Mouse (Mus musculus) limb, embryonic 15.5 days (tissue): Measurements from ENCODE around the gene Cela2a. TPM values are rescaled to one million over a fixed set of nuclear protein-coding genes. Genes with fewer than 3 reads are reported as not detected.

Experiments used
- ATAC-seq: fragments of 200-750 bp; cut with Nextera tagmentation; 2 replicates; pipeline ENCODE4 v1.8.0; 2017; ENCODE audit warnings: low read depth, moderate TSS enrichment; ENCODE audit not compliant: insufficient number of reproducible peaks, low FRiP score, low TSS enrichment
- H3K27ac ChIP-seq: fragments of 300-500 bp; sonication (generic); 2 replicates; pipeline ENCODE4 v1.5.1; 2015; ENCODE audit warnings: moderate library complexity, mild to moderate bottlenecking, inconsistent platforms
- H3K27me3 ChIP-seq: fragments of 300-500 bp; sonication (generic); 2 replicates; pipeline ENCODE4 v1.6.1; 2015; ENCODE audit warnings: inconsistent platforms
- H3K36me3 ChIP-seq: fragments of 300-500 bp; sonication (generic); 2 replicates; pipeline ENCODE4 v1.6.1; 2015; ENCODE audit warnings: inconsistent platforms
- H3K4me1 ChIP-seq: fragments of 300-500 bp; sonication (generic); 2 replicates; pipeline ENCODE4 v1.6.1; 2015; ENCODE audit warnings: inconsistent platforms
- H3K4me2 ChIP-seq: fragments of 300-500 bp; sonication (generic); 2 replicates; pipeline ENCODE4 v1.6.1; 2015; ENCODE audit warnings: mild to moderate bottlenecking, inconsistent platforms
- H3K4me3 ChIP-seq: fragments of 300-500 bp; sonication (generic); 2 replicates; pipeline ENCODE4 v1.5.1; 2015; ENCODE audit warnings: mild to moderate bottlenecking, inconsistent platforms
- H3K9ac ChIP-seq: fragments of 300-500 bp; sonication (generic); 2 replicates; pipeline ENCODE4 v1.6.1; 2015; ENCODE audit warnings: inconsistent platforms
- H3K9me3 ChIP-seq: fragments of 300-500 bp; sonication (generic); 2 replicates; pipeline ENCODE4 v1.6.1; 2016; ENCODE audit warnings: inconsistent platforms
- WGBS: fragments of 180-500 bp; shearing (Covaris S2); methylation state at CpG from one replicate; pipeline ENCODE4 v1.1.7; 2015; 5-methylcytosine and 5-hydroxymethylcytosine counted together
- polyA plus RNA-seq: library from polyadenylated mRNA; unstranded; fragments of >200 nt; fragmentation: Nextera tagmentation; extraction: Ambion mirVana; gene quantifications from 2 replicates; pipeline ENCODE4 v1.2.1, GENCODE M21; 2015

The Cela2a gene
- polyA plus RNA-seq, 1 experiment from 2014 or later = not detected

DNA sequence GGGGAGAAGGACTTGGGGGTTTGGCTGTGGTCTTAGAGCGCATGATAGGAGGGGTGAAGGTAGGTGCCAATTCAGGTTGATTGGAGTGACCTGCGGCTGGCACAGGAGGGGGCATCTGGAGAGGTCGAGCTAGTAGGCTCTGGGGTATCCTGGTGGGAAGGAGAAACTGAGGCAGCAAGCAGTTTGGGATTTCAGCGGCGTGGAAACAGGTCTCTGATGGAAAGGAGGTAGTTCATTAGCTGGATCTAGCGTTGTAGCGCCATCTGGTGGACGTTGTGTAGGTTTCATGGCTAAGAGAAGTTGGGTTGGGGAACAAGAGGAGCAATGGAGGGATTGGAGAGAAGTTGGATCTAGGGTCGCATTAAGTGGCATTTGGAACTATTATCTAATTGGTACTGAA is 27.5 kb upstream of the Cela2a start:
- Histone ChIP-seq H3K9me3 (no peaks in the 10 kb centered on the region), H3K4me2 (no peak overlapping the region), H3K27ac (no peak overlapping the region), H3K27me3 (no peaks in the 10 kb centered on the region), H3K36me3 (no peaks in the 10 kb centered on the region; the same call in 1 of the 2 replicates), H3K4me1 (peaks cover 3% of the 10 kb centered on the region; the same call in 1 of the 2 replicates), H3K9ac (no peak overlapping the region), H3K4me3 (no peak overlapping the region)
- no peak for ATAC-seq
- WGBS = 76% methylated on average over 9 of the region's 9 CpGs

DNA sequence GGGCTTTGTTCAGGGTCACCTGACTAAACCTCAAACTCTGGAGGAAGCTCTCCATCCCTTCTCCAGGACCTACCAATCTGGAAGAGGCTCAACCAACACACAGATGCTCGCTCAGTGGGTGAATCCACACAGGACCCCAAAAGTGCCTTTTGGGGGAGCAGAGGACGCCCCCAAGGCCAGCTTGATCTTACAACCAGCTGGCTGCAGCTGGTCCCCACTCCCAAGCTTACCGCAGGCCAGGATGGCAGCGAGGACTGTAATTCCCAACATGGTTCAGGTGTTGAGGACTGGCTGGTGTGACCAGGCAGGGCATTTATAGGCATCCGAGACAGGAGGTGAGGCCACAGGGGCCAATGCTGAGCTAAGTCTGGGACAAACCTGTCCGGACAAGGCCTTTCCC is 20.0 kb upstream of the Cela2a start, which contains the start of gene Ctrc:
Ctrc (minus strand) TSS at position 361 of the 400 bp plus-strand sequence.
- H3K27ac ChIP-seq = no peak within 1 kb of the TSS
- no peaks in the 10 kb centered on the region for H3K4me1 ChIP-seq
- no peak within 1 kb of the TSS for H3K4me3 ChIP-seq
- no peak within 1 kb of the TSS for H3K9ac ChIP-seq
- WGBS = 74% methylated on average over 6 of the region's 6 CpGs
- H3K27me3 ChIP-seq = no peaks in the 10 kb centered on the region
- ATAC-seq = no peak
- no peaks in the 10 kb centered on the region for H3K9me3 ChIP-seq
- H3K4me2 ChIP-seq = no peak within 1 kb of the TSS
- no peaks in the 10 kb centered on the region for H3K36me3 ChIP-seq

DNA sequence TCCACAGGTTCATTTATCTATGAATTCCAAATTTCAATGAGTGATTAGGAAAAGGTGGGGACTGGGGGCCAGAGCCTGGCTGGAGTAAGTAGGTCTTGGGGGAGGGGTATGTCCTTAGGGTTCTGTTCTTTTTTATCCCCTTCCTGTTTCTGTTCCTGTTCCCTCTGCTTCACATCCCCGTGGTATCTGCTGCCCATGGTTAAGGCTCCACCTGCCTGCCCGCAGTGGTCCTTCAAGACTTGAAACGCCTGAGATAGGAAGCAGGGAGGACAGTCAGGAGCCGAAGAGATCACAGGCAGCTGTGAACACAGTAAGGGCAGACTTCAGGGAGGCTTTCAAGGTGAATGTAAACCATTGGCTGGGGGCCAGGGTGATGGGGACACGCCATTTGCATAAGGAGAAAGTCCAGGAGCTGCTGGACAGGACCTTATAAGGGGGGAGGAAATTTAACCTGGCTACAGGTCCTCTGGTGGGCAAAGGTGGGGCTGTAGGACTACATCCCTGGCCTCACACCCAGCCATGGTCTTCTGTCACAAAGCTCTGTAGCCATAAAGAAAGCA is 8.7 kb upstream of the Cela2a start:
- Histone ChIP-seq H3K36me3 (no peaks in the 10 kb centered on the region), H3K4me2 (no peak overlapping the region), H3K4me3 (no peak overlapping the region), H3K9me3 (no peaks in the 10 kb centered on the region), H3K9ac (no peak overlapping the region), H3K4me1 (no peaks in the 10 kb centered on the region), H3K27ac (no peak overlapping the region), H3K27me3 (no peaks in the 10 kb centered on the region)
- WGBS = 64% methylated on average over 5 of the region's 5 CpGs
- no peak; the same call in 1 of the 2 replicates for ATAC-seq

DNA sequence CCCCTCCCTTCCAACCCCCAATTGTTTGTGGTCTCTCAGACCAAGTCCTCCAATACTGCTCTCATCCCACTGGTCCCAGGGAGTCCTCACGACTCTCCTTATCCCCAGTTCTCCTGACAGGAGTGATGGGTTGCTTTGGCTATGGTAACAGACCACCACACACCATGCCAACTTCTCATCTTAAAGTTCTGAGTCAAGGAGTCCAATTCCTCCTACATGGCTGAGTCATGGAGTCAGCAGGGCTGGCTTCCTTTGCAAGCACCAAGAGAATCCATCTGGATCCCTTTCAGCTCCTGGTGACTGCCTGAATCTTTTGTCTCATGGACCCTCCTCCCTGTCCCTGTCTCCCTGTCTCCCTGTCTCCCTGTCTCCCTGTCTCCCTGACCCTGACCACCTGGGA is 8.0 kb upstream of the Cela2a start:
- H3K36me3 ChIP-seq = no peaks in the 10 kb centered on the region
- no peak overlapping the region for H3K4me2 ChIP-seq
- H3K4me3 ChIP-seq = no peak overlapping the region
- no peaks in the 10 kb centered on the region for H3K4me1 ChIP-seq
- no peaks in the 10 kb centered on the region for H3K27me3 ChIP-seq
- WGBS = 50% methylated on average over 1 of the region's 1 CpGs
- ATAC-seq = no peak
- no peaks in the 10 kb centered on the region for H3K9me3 ChIP-seq
- no peak overlapping the region for H3K9ac ChIP-seq
- no peak overlapping the region for H3K27ac ChIP-seq

DNA sequence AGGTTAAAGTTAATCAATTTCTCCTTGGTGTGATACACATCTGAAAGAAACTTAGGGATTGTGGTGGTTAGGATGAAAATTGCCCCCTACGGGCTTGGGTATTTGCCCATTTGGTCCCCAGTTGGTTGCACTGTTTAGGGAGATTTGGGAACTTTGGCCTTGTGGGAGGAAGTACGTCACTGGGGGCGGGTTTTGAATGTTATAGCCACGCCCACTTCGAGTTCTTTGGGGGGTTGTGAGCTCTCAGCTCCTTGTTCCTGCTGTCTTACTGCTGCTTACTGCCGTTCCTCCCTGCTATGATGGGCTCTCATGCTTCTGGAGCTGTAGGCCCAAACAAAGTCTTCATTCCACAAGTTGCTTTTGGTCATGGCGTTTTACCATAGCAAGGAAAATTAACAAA is 5.4 kb upstream of the Cela2a start:
- no peaks in the 10 kb centered on the region for H3K36me3 ChIP-seq
- WGBS = 78% methylated on average over 7 of the region's 7 CpGs

DNA sequence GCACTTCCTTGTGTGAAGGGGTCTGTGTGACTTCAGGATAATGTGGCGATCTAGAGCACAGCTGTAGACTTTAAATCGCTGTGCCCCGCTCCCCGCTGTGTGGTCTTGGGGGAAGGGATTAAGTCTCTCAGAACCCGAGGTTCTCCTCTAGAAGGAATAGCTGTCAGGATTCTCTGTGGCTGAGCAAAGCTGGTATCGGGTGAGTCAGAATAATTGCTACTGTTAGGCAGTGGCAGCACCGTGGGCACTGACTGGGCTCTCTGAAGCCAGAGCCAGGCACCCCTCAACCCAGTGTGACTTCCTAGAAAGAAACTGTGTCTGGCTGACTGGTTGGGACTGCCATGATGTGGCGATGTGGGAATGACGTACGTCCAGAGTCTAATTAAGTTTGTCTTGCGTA is 4.4 kb upstream of the Cela2a start:
- no peaks in the 10 kb centered on the region for H3K36me3 ChIP-seq
- no peak overlapping the region for H3K9ac ChIP-seq
- no peak overlapping the region for H3K4me3 ChIP-seq
- no peak overlapping the region for H3K27ac ChIP-seq
- H3K4me1 ChIP-seq = no peaks in the 10 kb centered on the region
- no peak for ATAC-seq
- H3K4me2 ChIP-seq = no peak overlapping the region
- no peaks in the 10 kb centered on the region for H3K27me3 ChIP-seq
- H3K9me3 ChIP-seq = no peaks in the 10 kb centered on the region
- 47% methylated on average over 11 of the region's 11 CpGs for WGBS

More for the DNA sequence above, 5.4 kb upstream of the Cela2a start:
- H3K27ac ChIP-seq = no peak overlapping the region
- H3K9ac ChIP-seq = no peak overlapping the region
- no peak overlapping the region for H3K4me3 ChIP-seq
- no peaks in the 10 kb centered on the region for H3K27me3 ChIP-seq
- no peaks in the 10 kb centered on the region for H3K4me1 ChIP-seq
- H3K4me2 ChIP-seq = no peak overlapping the region
- no peak for ATAC-seq
- no peaks in the 10 kb centered on the region for H3K9me3 ChIP-seq

DNA sequence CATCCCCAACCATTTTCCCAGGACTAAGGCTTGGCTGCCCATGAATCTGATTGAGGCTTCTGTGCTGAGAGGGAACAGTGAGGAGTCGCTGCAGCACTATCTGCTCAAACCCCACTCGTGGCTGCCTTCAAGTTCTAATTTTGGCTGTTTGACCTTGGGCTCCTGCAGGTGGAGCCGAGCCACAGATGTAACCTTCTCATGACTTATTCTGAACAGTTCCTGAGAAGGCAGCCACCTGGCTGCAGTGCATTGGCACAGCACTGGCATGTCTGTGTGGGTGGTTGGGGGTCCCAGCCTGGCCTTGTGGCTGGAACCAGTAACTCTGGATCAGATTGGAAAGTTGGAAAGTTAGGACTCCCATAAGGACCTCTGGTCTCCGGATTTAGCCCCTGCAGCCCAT is 2.2 kb upstream of the Cela2a start:
- no peaks in the 10 kb centered on the region for H3K27me3 ChIP-seq
- H3K4me2 ChIP-seq = no peak overlapping the region
- H3K4me3 ChIP-seq = no peak overlapping the region
- H3K27ac ChIP-seq = no peak overlapping the region
- H3K9me3 ChIP-seq = no peaks in the 10 kb centered on the region
- H3K4me1 ChIP-seq = no peaks in the 10 kb centered on the region
- no peaks in the 10 kb centered on the region for H3K36me3 ChIP-seq
- no peak overlapping the region for H3K9ac ChIP-seq
- no peak for ATAC-seq
- 66% methylated on average over 4 of the region's 4 CpGs for WGBS

DNA sequence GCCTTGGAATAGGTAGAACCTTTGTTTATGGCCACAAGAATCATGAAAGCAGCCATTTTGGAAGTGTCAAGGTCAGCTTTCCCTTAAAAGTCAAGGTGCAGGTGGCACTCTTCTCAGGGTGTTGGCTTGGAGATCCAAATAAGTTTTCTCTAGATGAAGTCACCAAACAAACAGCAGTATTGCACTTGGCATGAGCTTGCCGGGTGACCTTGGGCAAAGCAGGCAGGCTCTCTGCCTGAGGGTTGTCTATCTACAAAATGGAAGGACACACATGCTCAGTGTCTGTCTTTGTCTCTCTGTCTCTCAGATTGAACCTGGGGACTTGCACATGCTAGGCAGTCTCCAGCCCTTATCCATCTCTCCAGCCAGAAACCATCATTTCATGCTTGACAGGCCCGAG is 1.4 kb upstream of the Cela2a start:
- Histone ChIP-seq H3K9ac (no peak overlapping the region), H3K27me3 (no peaks in the 10 kb centered on the region), H3K4me2 (no peak overlapping the region), H3K27ac (no peak overlapping the region), H3K9me3 (no peaks in the 10 kb centered on the region), H3K36me3 (no peaks in the 10 kb centered on the region), H3K4me1 (no peaks in the 10 kb centered on the region), H3K4me3 (no peak overlapping the region)
- ATAC-seq = no peak
- 90% methylated on average over 2 of the region's 2 CpGs for WGBS

DNA sequence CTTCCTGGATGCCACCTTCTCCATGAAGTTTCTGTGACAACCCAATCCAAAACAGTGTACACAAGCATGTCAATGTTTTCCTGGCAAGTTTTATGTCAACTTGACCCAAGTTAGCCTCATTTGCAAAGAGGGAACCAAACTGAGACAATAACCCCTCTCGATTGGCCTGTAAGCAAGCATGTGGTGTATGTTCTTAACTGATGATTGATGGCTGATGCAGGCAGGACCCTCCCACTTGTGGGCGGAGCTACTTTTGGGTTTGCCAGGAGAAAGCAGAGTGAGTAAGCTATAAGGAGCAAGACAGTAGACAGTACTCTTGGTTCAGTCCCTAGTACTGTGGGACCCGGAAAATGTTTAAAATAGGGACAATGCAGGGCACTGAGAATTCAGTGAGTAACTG is 3.0 kb downstream of the Cela2a start:
- Histone ChIP-seq H3K9ac (no peak overlapping the region), H3K36me3 (no peaks in the 10 kb centered on the region), H3K4me2 (no peak overlapping the region), H3K27ac (no peak overlapping the region), H3K27me3 (no peaks in the 10 kb centered on the region), H3K4me1 (no peaks in the 10 kb centered on the region), H3K4me3 (no peak overlapping the region), H3K9me3 (no peaks in the 10 kb centered on the region)
- WGBS = 66% methylated on average over 3 of the region's 3 CpGs
- ATAC-seq = no peak

DNA sequence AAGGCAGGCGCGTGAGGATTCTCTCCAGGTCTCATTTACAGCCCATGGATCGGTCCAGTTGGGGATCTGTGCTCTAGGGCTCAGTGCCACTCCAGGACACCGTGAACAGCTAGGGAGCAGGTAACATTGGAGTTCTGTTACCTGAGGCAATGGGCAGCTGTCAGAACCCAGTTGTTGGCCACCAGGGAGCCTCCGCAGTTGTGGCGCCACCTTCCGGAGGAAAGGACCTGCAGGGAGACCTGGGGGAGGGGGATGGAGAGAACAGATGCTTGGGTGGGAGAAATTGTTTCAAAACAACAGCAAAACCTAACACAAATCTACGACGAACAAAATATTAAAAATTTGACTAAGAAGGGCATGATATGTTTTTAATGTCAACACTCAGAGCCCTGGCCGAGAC is 3.9 kb downstream of the Cela2a start:
- WGBS = 75% methylated on average over 10 of the region's 10 CpGs
- no peak overlapping the region for H3K27ac ChIP-seq
- H3K4me3 ChIP-seq = no peak overlapping the region
- no peak for ATAC-seq
- no peaks in the 10 kb centered on the region for H3K9me3 ChIP-seq
- H3K9ac ChIP-seq = no peak overlapping the region
- no peaks in the 10 kb centered on the region for H3K27me3 ChIP-seq
- H3K4me1 ChIP-seq = 0 out of 2 replicates have a peak, but pooled peaks cover 2% of the 10 kb centered on the region
- H3K4me2 ChIP-seq = no peak overlapping the region
- no peaks in the 10 kb centered on the region for H3K36me3 ChIP-seq

DNA sequence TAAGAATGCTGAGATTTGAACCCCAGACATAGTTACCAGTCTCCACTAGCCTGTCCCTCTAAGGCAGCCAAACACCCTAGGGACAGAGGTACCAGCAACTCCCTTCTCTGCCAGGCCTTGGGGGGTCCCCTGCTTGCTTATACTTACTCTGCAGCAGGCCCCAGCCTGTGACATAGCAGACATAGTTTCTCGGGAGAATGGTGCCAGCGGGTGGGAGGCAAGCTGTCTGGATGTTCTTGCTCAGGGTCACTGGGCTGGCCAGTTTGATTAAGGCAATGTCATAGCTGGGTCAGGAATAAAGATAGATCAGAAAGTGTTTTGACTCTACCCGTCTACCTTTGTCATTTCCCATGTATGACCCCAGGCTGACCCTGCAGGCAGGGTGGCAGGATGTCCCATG is 4.8 kb downstream of the Cela2a start:
- Histone ChIP-seq H3K9me3 (no peaks in the 10 kb centered on the region), H3K9ac (no peak overlapping the region), H3K27ac (no peak overlapping the region), H3K4me1 (0 out of 2 replicates have a peak, but pooled peaks cover 6% of the 10 kb centered on the region), H3K4me2 (no peak overlapping the region), H3K36me3 (0 out of 2 replicates have a peak, but pooled peaks cover under 1% of the 10 kb centered on the region), H3K4me3 (no peak overlapping the region), H3K27me3 (no peaks in the 10 kb centered on the region)
- no peak for ATAC-seq
- WGBS = 58% methylated on average over 3 of the region's 3 CpGs

DNA sequence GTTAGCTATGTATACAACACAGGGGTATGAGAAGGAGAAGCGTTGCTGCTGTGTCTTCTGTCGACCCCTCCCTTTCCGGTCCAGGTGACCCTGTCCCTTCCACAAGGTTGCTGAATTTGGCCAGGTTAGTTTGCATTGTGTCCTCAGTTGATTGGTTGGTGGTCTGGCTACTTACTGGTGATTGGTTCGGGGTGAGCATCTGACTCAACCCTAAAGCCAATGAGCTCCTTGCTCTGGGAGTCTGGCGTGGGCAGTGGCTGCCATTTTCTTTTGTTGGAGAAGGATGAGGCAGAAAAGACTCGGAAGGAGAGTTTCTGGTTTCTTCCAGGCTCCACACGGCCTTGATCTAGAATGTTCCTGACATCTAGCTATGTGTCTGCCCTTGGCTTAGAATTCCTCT is 6.6 kb downstream of the Cela2a start:
- no peaks in the 10 kb centered on the region for H3K27me3 ChIP-seq
- no peaks in the 10 kb centered on the region for H3K9me3 ChIP-seq
- peaks cover 15% of the 10 kb centered on the region; the same call in 1 of the 2 replicates for H3K36me3 ChIP-seq
- WGBS = 90% methylated on average over 7 of the region's 7 CpGs
- no peak for ATAC-seq
- no peak overlapping the region for H3K4me3 ChIP-seq
- no peak overlapping the region for H3K27ac ChIP-seq
- no peak overlapping the region for H3K4me2 ChIP-seq
- H3K4me1 ChIP-seq = 0 out of 2 replicates have a peak, but pooled peaks cover 6% of the 10 kb centered on the region
- no peak overlapping the region for H3K9ac ChIP-seq

DNA sequence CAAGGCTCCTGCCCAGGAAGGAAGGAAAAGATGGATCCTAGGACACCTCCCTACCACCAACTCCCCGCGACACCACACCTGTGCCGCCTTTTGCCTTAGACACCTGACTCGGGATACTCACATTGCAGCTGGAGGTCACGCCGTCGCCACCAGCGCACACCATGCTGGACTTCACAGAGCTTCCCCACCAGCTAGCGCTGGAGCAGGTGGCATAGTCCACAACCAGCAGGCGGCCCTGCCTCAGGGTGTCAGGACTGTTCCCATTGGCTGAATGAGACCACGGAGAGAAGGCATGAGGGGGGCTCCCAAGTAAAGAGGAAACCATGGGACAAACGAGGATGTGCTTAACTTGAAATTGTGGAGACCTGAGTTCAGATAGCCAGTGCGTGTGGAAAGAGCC is 7.1 kb downstream of the Cela2a start:
- H3K36me3 ChIP-seq = peaks cover 17% of the 10 kb centered on the region
- no peak overlapping the region for H3K9ac ChIP-seq
- no peaks in the 10 kb centered on the region for H3K27me3 ChIP-seq
- H3K4me2 ChIP-seq = no peak overlapping the region
- H3K9me3 ChIP-seq = no peaks in the 10 kb centered on the region
- ATAC-seq = no peak
- 83% methylated on average over 13 of the region's 13 CpGs for WGBS
- no peak overlapping the region for H3K27ac ChIP-seq
- no peak overlapping the region for H3K4me3 ChIP-seq
- H3K4me1 ChIP-seq = 0 out of 2 replicates have a peak, but pooled peaks cover 6% of the 10 kb centered on the region
